Mouse (Mus musculus) heart, embryonic 11.5 days (tissue): ENCODE measurements around the gene Trnt1. TPM values are rescaled to one million over a fixed set of nuclear protein-coding genes. Genes with fewer than 3 reads are reported as not detected.

Experiments used
- ATAC-seq: fragments of 200-750 bp; cut with Nextera tagmentation; replicated peaks from 2 replicates; pipeline ENCODE4 v1.8.0; 2017; ENCODE audit warnings: moderate library complexity; ENCODE audit not compliant: insufficient number of reproducible peaks, low FRiP score, low TSS enrichment
- H3K27ac ChIP-seq: fragments of 300-500 bp; sonication (generic); 2 replicates; pipeline ENCODE4 v1.5.1; 2014; ENCODE audit warnings: mild to moderate bottlenecking, low read depth, low read length
- H3K27me3 ChIP-seq: fragments of 300-500 bp; sonication (generic); 2 replicates; pipeline ENCODE4 v1.6.1; 2014; ENCODE audit warnings: mild to moderate bottlenecking, low read length, mixed read lengths; ENCODE audit not compliant: control insufficient read depth, insufficient read depth
- H3K36me3 ChIP-seq: fragments of 300-500 bp; sonication (generic); 2 replicates; pipeline ENCODE4 v1.6.1; 2014; ENCODE audit warnings: mild to moderate bottlenecking, low read length, moderate library complexity, mixed read lengths; ENCODE audit not compliant: control insufficient read depth, insufficient read depth
- H3K4me1 ChIP-seq: fragments of 300-500 bp; sonication (generic); 2 replicates; pipeline ENCODE4 v1.6.1; 2014; ENCODE audit warnings: low read length; ENCODE audit not compliant: control insufficient read depth, insufficient read depth
- H3K4me2 ChIP-seq: fragments of 300-500 bp; sonication (generic); 2 replicates; pipeline ENCODE4 v1.6.1; 2014; ENCODE audit warnings: mild to moderate bottlenecking, moderate library complexity
- H3K4me3 ChIP-seq: fragments of 300-500 bp; sonication (generic); 2 replicates; pipeline ENCODE4 v1.5.1; 2014; ENCODE audit warnings: low read depth, low read length
- H3K9ac ChIP-seq: fragments of 300-500 bp; sonication (generic); 2 replicates; pipeline ENCODE4 v1.6.1; 2014; ENCODE audit warnings: mild to moderate bottlenecking, low read depth, low read length, moderate library complexity
- H3K9me3 ChIP-seq: fragments of 300-500 bp; sonication (generic); replicated peaks from 2 replicates; pipeline ENCODE4 v1.6.1; 2016; ENCODE audit warnings: low read length; ENCODE audit not compliant: control insufficient read depth
- WGBS: fragments of 180-500 bp; shearing (Covaris S2); extraction: QIAGEN DNeasy Blood & Tissue Kit; methylation state at CpG from one replicate; pipeline ENCODE4 v1.1.7; 2014; ENCODE audit not compliant: insufficient replicate concordance; 5-methylcytosine and 5-hydroxymethylcytosine counted together
- polyA plus RNA-seq: library from polyadenylated mRNA; unstranded; fragments of >200 nt; fragmentation: Nextera tagmentation; extraction: Ambion mirVana; gene quantifications from 2 replicates; pipeline ENCODE4 v1.2.1, GENCODE M21; 2014

Trnt1 gene
- polyA plus RNA-seq, 1 experiment from 2014 or later: 52.4 TPM

DNA sequence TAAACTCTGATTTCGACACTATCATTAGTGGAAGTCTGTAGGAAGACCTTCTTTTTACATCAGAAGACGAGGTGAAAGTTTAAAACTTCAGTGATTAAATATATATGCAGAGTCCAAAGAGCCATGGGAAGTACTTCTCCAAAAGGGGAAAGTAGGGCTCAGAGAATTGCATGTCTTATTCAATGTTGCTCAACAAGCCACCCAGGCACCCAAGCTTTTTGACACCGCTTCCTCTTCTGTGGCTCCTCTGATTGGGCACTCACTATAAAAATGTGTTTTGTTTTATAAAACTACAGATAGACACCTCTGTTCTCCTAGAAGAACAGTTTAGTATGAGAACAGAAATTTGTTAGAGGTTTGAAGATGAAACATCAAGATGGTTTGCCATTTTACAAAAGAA, 51.0 kb downstream of the Trnt1 start:
- no peak for ATAC-seq
- Histone ChIP-seq H3K9ac (no peak overlapping the region), H3K9me3 (no peaks in the 10 kb centered on the region), H3K27me3 (no peaks in the 10 kb centered on the region), H3K27ac (no peak overlapping the region), H3K4me3 (no peak overlapping the region), H3K4me2 (no peak overlapping the region), H3K4me1 (no peaks in the 10 kb centered on the region), H3K36me3 (no peaks in the 10 kb centered on the region)
- WGBS: 63% methylated on average over 3 of the region's 3 CpGs

DNA sequence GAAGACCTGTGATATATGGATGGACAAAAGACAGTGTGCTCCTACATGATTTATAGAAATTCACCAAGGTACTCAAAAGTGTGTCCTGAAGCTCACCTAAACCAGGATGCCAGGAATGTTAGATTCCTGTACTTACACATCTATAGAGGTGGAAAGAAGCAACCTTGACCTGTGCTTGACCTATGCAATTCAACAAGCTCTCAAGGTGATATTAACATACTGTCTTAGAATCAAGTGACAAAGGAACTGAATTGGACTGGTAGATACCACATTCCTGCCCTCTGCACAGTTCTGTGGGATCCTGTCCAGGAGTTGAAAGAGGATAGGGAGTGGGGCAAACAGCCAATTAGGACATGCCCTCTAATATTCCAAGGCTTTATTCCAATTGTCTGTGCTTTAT, 51.6 kb downstream of the Trnt1 start:
- H3K4me3 ChIP-seq: no peak overlapping the region

DNA sequence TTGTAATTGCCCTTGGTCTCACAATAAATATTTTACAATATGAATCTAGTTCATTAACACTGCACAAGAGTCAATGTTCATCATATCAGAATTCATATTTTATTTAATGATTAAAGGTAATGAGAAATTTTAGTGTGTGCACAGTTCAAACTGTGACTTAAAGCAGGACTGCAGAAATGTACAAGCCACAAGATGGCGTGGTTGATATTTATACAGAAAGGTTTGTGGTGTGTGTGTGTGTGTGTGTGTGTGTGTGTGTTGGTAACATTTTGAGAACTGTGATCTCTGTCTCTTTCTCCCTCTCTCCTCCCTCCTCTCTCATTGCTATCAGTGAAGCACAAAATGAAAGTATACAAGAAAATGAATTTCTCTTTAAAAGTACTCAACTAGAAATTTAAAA, 53.4 kb downstream of the Trnt1 start:
- no peaks in the 10 kb centered on the region for H3K4me1 ChIP-seq
- ATAC-seq: no peak
- no peak overlapping the region for H3K27ac ChIP-seq
- H3K36me3 ChIP-seq: no peaks in the 10 kb centered on the region
- H3K4me2 ChIP-seq: no peak overlapping the region
- H3K27me3 ChIP-seq: no peaks in the 10 kb centered on the region
- 53% methylated on average over 1 of the region's 1 CpGs for WGBS
- no peak overlapping the region for H3K4me3 ChIP-seq
- no peak overlapping the region for H3K9ac ChIP-seq
- no peaks in the 10 kb centered on the region for H3K9me3 ChIP-seq

More for the DNA sequence above, 51.6 kb downstream of the Trnt1 start:
- Histone ChIP-seq H3K9me3 (no peaks in the 10 kb centered on the region), H3K4me2 (no peak overlapping the region), H3K9ac (no peak overlapping the region), H3K27me3 (no peaks in the 10 kb centered on the region), H3K4me1 (no peaks in the 10 kb centered on the region), H3K36me3 (no peaks in the 10 kb centered on the region), H3K27ac (no peak overlapping the region)
- ATAC-seq: no peak

Other genes starting within 250 kb of the Trnt1 start
- gene Il5ra, start 20.1 kb upstream of the Trnt1 start, polyA plus RNA-seq: not detected in 2 replicates
- gene Crbn, start 31.0 kb downstream of the Trnt1 start, polyA plus RNA-seq: 31.1 and 38.4 TPM in 2 replicates